Mouse (Mus musculus): ENCODE measurements at regions not wholly inside any gene's neighbourhood (a gene's known extent, or its start where the extent isn't known, plus 50 kb on each side); places are given as distances from the start of the nearest gene placed in this dataset.

GRCm38 (mm10) chr16:95929700-95930435, 60.9 kb downstream of the Psmg1 start:
- peak; percentile 37 for DNase-seq (ENCODE audit: extremely low read depth, low read depth)

- no peak for DNase-seq (ENCODE audit: extremely low read depth, low read depth)
Measured at GRCm38 (mm10) chr16:95928290-95929260, 62.2 kb downstream of the Psmg1 start.

GRCm38 (mm10) chr16:95926558-95926957, 64.2 kb downstream of the Psmg1 start:
- no peak for DNase-seq (ENCODE audit: extremely low read depth, low read depth)

GRCm38 (mm10) chr16:95924716-95925115, 66.0 kb downstream of the Psmg1 start:
- no peak for DNase-seq (ENCODE audit: extremely low read depth, low read depth)

- no peak for DNase-seq (ENCODE audit: extremely low read depth, low read depth)
Measured at GRCm38 (mm10) chr16:95923991-95924390, 66.8 kb downstream of the Psmg1 start.

- DNase-seq (ENCODE audit: extremely low read depth, low read depth) = no peak
Measured at GRCm38 (mm10) chr16:95922369-95922934, 68.3 kb downstream of the Psmg1 start.

GRCm38 (mm10) chr16:95921169-95921568, 69.6 kb downstream of the Psmg1 start:
- no peak for DNase-seq (ENCODE audit: extremely low read depth, low read depth)

GRCm38 (mm10) chr16:95918651-95919425, 71.9 kb downstream of the Psmg1 start:
- DNase-seq (ENCODE audit: extremely low read depth, low read depth) = no peak

- DNase-seq (ENCODE audit: extremely low read depth, low read depth) = no peak
Measured at GRCm38 (mm10) chr16:95917635-95918407, 72.9 kb downstream of the Psmg1 start.

- DNase-seq (ENCODE audit: extremely low read depth, low read depth) = no peak
Measured at GRCm38 (mm10) chr16:95913879-95914278, 76.9 kb downstream of the Psmg1 start.

- DNase-seq (ENCODE audit: extremely low read depth, low read depth) = no peak
Measured at GRCm38 (mm10) chr16:95904531-95905165, 86.1 kb downstream of the Psmg1 start.

GRCm38 (mm10) chr16:95903383-95903913, 87.3 kb downstream of the Psmg1 start:
- DNase-seq (ENCODE audit: extremely low read depth, low read depth) = peak; percentile 26

GRCm38 (mm10) chr16:95902177-95902576, 88.6 kb downstream of the Psmg1 start:
- no peak for DNase-seq (ENCODE audit: extremely low read depth, low read depth)

- no peak for DNase-seq (ENCODE audit: extremely low read depth, low read depth)
Measured at GRCm38 (mm10) chr16:95901388-95901787, 89.4 kb downstream of the Psmg1 start.

GRCm38 (mm10) chr16:95900181-95900580, 90.6 kb downstream of the Psmg1 start:
- DNase-seq (ENCODE audit: extremely low read depth, low read depth) = no peak

- DNase-seq (ENCODE audit: extremely low read depth, low read depth) = no peak
Measured at GRCm38 (mm10) chr16:95899672-95900071, 91.1 kb downstream of the Psmg1 start.

GRCm38 (mm10) chr16:95897843-95898242, 92.9 kb downstream of the Psmg1 start:
- no peak for DNase-seq (ENCODE audit: extremely low read depth, low read depth)

GRCm38 (mm10) chr16:95896126-95896525, 94.6 kb downstream of the Psmg1 start:
- DNase-seq (ENCODE audit: extremely low read depth, low read depth) = no peak

- no peak for DNase-seq (ENCODE audit: extremely low read depth, low read depth)
Measured at GRCm38 (mm10) chr16:95893534-95894290, 97.0 kb downstream of the Psmg1 start.
